Mouse (Mus musculus): ENCODE results near the gene Tinf2.

The Tinf2 gene

DNA sequence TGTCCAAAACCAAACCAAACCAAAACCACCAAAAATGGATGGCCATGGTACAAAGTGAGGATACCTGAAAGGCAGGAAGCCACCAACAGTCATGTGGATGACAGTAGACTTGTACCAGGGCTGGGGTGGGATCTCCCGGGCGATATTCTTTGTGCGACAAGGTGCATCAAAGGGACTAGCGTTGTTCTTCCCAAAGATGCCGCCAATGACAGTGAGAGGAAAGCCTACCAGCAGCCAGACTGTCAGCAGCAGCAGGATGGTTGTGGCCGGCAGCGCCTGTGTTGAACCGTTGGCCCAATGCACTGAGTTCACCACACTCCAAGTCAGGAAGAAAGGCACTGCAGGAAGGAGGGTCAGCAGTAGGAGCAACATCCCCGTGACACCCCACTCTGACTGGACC, 43.8 kb downstream of the Tinf2 start, which contains the start of gene Gm49378:
Gm49378 (minus strand) TSS at position 101 of the 400 bp plus-strand sequence.
- peak in 1 of 2 experiments; percentile 55 for DNase-seq (ENCODE audit: low spot score in 2 of 2)

DNA sequence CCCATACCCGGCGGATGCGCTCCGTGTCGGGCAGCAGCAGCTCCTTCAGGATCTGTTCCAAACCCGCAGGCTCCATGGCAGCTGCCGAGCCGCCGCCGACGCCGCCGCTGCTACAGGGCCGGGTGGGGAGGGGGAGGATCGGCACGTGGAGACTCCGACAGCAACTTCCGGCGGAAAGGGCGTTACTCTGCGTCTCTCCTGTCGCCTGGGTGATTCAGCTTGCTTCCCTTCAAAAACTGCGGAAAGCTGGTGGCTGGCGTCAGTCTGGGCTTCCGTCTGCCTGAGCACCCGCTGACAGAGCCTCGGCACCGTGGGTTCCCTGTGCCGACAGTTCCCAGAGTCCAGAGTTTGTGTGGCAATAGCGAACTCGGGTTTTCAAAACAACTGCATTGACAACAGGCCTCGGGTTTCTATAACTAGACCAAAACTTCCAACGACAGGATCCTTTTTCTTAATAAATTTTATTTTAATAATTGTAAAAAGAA, 46.1 kb downstream of the Tinf2 start, which contains the start of gene Ipo4:
Ipo4 (minus strand) TSS at position 435 of the 485 bp plus-strand sequence.
- peak; percentile 76 to 87 for DNase-seq (ENCODE audit: low spot score in 2 of 2)

DNA sequence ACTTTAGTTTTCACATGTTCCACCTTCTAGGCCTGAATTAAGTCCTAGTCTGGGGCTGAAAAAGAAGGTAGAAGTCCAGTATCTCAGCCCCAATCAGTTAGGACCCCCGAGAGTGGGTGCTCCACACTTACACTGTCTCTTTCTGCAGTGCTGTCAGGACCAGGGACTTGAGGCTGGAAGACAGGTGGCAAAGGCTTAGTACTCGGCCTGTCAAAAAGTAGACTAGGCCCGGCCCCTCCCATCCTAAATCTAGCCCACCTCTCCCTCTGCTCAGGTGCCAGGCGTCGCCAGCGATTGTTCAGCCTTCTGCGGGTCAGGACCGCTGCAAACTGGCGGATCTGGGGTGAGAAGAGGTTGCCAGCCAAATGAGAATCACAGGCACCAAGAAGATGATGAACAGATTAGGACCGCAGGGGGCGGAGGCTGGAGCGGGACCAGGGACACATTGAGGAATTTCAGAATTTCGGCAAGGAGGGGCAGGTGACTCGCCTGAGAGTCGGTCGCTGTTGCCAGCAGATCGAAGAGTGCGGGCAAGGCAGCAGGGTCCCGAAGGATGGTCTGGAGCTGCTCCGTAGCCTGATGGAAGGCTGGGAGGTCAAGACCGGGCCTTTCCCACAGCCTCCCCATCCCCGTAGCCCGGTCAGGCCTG, 46.6 kb downstream of the Tinf2 start:
- no peak for DNase-seq (ENCODE audit: low spot score in 2 of 2)

DNA sequence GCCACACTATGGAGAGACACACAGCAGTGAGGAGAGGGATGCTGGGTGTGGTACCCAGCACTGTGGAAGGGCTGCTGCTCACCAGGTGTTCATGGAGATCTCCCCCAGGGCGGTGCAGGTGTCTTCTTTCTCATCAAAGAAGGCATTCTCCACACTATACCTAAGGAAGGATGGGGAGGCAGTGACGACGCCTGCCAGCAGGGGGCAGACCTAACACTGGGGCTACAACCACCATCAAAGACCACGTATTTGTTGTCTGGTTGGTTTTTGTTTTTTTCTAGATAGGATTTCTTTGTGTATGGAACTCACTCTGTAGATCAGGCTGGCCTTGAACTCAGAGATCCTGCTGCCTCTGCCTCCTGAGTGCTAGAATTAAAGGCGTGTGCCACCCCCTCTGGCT, 52.3 kb downstream of the Tinf2 start:
- DNase-seq (ENCODE audit: low spot score in 2 of 2) = peak; percentile 73 to 92

DNA sequence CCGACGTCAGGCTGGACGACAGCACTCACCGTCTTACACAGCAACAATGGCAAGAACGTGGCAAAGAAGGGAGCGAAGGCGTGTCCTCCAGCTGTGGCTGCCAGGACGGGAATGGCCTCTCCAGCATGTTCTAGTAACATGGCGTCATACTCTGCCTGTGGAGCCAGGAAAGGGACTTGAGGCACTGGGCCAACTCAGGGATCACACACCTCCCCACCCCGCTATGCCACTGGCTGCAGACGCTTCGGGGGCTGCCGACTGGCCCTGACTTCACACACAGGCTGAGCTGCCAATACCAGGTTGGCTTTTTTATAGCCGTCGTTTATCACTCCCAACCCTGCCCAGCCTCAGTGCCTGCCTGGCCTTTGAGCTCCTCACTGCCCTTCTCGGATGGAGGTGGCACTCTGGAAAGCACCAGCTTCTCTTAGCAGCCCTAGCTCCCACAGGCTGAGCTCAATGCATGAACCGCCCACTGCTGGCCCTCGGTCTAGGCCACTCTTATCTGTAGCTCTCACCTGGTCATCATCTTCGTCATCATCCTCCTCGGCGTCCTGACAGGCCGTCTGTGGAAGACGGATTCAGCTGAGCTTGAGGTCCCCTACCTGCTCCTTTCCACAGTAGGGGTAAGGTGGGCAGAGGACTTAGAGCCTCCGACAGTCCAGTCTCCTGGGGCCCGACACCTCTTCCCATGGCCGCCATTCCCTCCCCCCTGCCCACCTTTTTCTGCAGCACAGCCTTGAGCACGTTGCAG, 53.4 kb downstream of the Tinf2 start:
- peak in 1 of 2 experiments; percentile 64 for DNase-seq (ENCODE audit: low spot score in 2 of 2)

Data from spleen, postnatal 4 days (tissue).